Mouse (Mus musculus): ENCODE measurements around the gene B430306N03Rik. TPM values are rescaled to one million over a fixed set of nuclear protein-coding genes. Genes with fewer than 3 reads are reported as not detected.

The B430306N03Rik gene
- polyA plus RNA-seq, 1 experiment from 2014 or later: 0.09 TPM

- no peaks in the 10 kb centered on the region for H3K9me3 ChIP-seq
- H3K4me3 ChIP-seq: no peak overlapping the region
- no peak for ATAC-seq (replicated peaks)
- H3K9ac ChIP-seq (replicated peaks): no peak overlapping the region
- H3K27me3 ChIP-seq: no peaks in the 10 kb centered on the region
- H3K27ac ChIP-seq (replicated peaks): no peak overlapping the region
- no peak overlapping the region for H3K4me2 ChIP-seq (replicated peaks)
- no peaks in the 10 kb centered on the region for H3K36me3 ChIP-seq
- WGBS: 94% methylated on average over 5 of the region's 5 CpGs
- peaks cover 14% of the 10 kb centered on the region for H3K4me1 ChIP-seq
Measured at GRCm38 (mm10) chr17:48366806-48367205, 50.9 kb downstream of the B430306N03Rik start.

- Histone ChIP-seq H3K27ac (replicated peaks) (no peak overlapping the region), H3K9me3 (no peaks in the 10 kb centered on the region), H3K4me3 (no peak overlapping the region), H3K36me3 (no peaks in the 10 kb centered on the region), H3K4me2 (replicated peaks) (no peak overlapping the region), H3K27me3 (no peaks in the 10 kb centered on the region), H3K4me1 (no peaks in the 10 kb centered on the region), H3K9ac (replicated peaks) (no peak overlapping the region)
- no peak for ATAC-seq (replicated peaks)
Measured at GRCm38 (mm10) chr17:48371621-48372020, 55.7 kb downstream of the B430306N03Rik start.

GRCm38 (mm10) chr17:48372987-48373386 is 57.0 kb downstream of the B430306N03Rik start:
- Histone ChIP-seq H3K27ac (replicated peaks) (no peak overlapping the region), H3K9me3 (no peaks in the 10 kb centered on the region), H3K27me3 (no peaks in the 10 kb centered on the region), H3K9ac (replicated peaks) (no peak overlapping the region), H3K4me3 (no peak overlapping the region), H3K36me3 (no peaks in the 10 kb centered on the region), H3K4me1 (no peaks in the 10 kb centered on the region), H3K4me2 (replicated peaks) (no peak overlapping the region)
- ATAC-seq (replicated peaks): no peak
- WGBS: 82% methylated on average over 8 of the region's 8 CpGs

- Histone ChIP-seq H3K4me2 (replicated peaks) (no peak overlapping the region), H3K27me3 (no peaks in the 10 kb centered on the region)
Measured at GRCm38 (mm10) chr17:48376102-48376501, 60.2 kb downstream of the B430306N03Rik start.

More at GRCm38 (mm10) chr17:48376102-48376501, 60.2 kb downstream of the B430306N03Rik start:
- no peak overlapping the region for H3K9ac ChIP-seq (replicated peaks)
- no peak for ATAC-seq (replicated peaks)
- H3K27ac ChIP-seq (replicated peaks): no peak overlapping the region
- no peak overlapping the region for H3K4me3 ChIP-seq
- H3K36me3 ChIP-seq: no peaks in the 10 kb centered on the region
- WGBS: 95% methylated on average over 1 of the region's 1 CpGs
- H3K9me3 ChIP-seq: no peaks in the 10 kb centered on the region
- H3K4me1 ChIP-seq: no peaks in the 10 kb centered on the region

Other genes starting within 250 kb of the B430306N03Rik start
- gene 1700067P10Rik, start 226.8 kb upstream of the B430306N03Rik start, polyA plus RNA-seq (2015; fragmentation: Nextera tagmentation; extraction: Ambion mirVana): not detected in 2 replicates
- not detected in 2 replicates for gene 9830107B12Rik, start 169.9 kb upstream of the B430306N03Rik start, polyA plus RNA-seq (2015; fragmentation: Nextera tagmentation; extraction: Ambion mirVana)
- not detected in 2 replicates for gene A530064D06Rik, start 148.9 kb upstream of the B430306N03Rik start, polyA plus RNA-seq (2015; fragmentation: Nextera tagmentation; extraction: Ambion mirVana)
- gene Trem1, start 83.4 kb upstream of the B430306N03Rik start, polyA plus RNA-seq (2015; fragmentation: Nextera tagmentation; extraction: Ambion mirVana): not detected in 2 replicates
- gene Trem3, start 68.4 kb upstream of the B430306N03Rik start, polyA plus RNA-seq (2015; fragmentation: Nextera tagmentation; extraction: Ambion mirVana): not detected in 2 replicates
- gene Treml4, start 51.8 kb upstream of the B430306N03Rik start, polyA plus RNA-seq (2015; fragmentation: Nextera tagmentation; extraction: Ambion mirVana): 0.10 TPM in 1 of 2 replicates, not detected in the other
- gene Treml2, start 16.6 kb upstream of the B430306N03Rik start, polyA plus RNA-seq (2015; fragmentation: Nextera tagmentation; extraction: Ambion mirVana): 0.08 TPM in 1 of 2 replicates, not detected in the other
- 3.9 and 4.1 TPM in 2 replicates for gene Trem2, start 30.3 kb downstream of the B430306N03Rik start, polyA plus RNA-seq (2015; fragmentation: Nextera tagmentation; extraction: Ambion mirVana)
- 0.46 and 0.55 TPM in 2 replicates for gene Treml1, start 43.8 kb downstream of the B430306N03Rik start, polyA plus RNA-seq (2015; fragmentation: Nextera tagmentation; extraction: Ambion mirVana)
- gene Nfya, start 93.8 kb downstream of the B430306N03Rik start, polyA plus RNA-seq (2015; fragmentation: Nextera tagmentation; extraction: Ambion mirVana): 17.6 and 18.9 TPM in 2 replicates
- gene Oard1, start 93.9 kb downstream of the B430306N03Rik start, polyA plus RNA-seq (2015; fragmentation: Nextera tagmentation; extraction: Ambion mirVana): 59.0 and 60.7 TPM in 2 replicates
- gene Apobec2, start 116.8 kb downstream of the B430306N03Rik start, polyA plus RNA-seq (2015; fragmentation: Nextera tagmentation; extraction: Ambion mirVana): 0.19 and 0.73 TPM in 2 replicates
- gene Tspo2, start 135.4 kb downstream of the B430306N03Rik start, polyA plus RNA-seq (2015; fragmentation: Nextera tagmentation; extraction: Ambion mirVana): 2.3 and 2.8 TPM in 2 replicates
- 0.17 and 0.24 TPM in 2 replicates for gene Unc5cl, start 138.8 kb downstream of the B430306N03Rik start, polyA plus RNA-seq (2015; fragmentation: Nextera tagmentation; extraction: Ambion mirVana)